Mouse (Mus musculus) left cerebral cortex, postnatal 25 days (tissue): ENCODE measurements around the gene Nle1. TPM values are rescaled to one million over a fixed set of nuclear protein-coding genes. Genes with fewer than 3 reads are reported as not detected.
A peak's percentile ranks its signal among the peaks of the same experiment; 100 is the strongest.

Experiments
- DNase-seq, 2 experiments: peaks; one replicate each; pipeline ENCODE4 v3.0.0; 2022; ENCODE audit warnings: low spot score in 2 of 2, mixed read lengths in 1 of 2
- intact Hi-C: fragments of 180-260 bp; cut with DNase I; formaldehyde crosslinking; loops from one replicate; pipeline ENCODE4 v1.15.1; 2025
- total RNA-seq, 2 experiments: library from RNA; stranded (reverse); gene quantifications; 2 replicates each; pipeline ENCODE4 v1.2.3; 2021

Nle1 gene
- total RNA-seq, 2 experiments from 2014 or later, result 32.3 to 32.8 TPM

DNA sequence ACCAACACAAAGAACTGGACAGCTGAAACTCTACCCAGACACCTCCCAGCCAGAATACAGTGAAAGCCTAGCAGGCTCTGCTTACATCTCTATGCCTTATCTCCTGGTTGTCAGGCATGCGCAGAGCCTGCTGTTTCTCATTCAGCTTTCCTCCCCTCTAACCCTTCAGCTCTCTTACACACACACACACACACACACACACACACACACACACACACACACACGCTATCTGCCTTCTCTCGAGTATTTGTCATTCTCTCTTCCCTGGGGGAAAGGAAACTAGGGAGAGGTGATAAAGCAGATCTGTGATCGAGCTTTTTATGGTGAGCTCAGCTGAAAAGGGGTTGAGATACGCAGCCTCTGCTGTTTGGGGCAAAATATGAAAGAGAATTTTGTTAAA lies 33.3 kb downstream of the Nle1 start:
- intact Hi-C loops, result loop anchor here (5.0 kb wide), 1 partner anchor 488 kb away; the partner anchor contains the start of gene Tmem132e
- DNase-seq, result no peak

DNA sequence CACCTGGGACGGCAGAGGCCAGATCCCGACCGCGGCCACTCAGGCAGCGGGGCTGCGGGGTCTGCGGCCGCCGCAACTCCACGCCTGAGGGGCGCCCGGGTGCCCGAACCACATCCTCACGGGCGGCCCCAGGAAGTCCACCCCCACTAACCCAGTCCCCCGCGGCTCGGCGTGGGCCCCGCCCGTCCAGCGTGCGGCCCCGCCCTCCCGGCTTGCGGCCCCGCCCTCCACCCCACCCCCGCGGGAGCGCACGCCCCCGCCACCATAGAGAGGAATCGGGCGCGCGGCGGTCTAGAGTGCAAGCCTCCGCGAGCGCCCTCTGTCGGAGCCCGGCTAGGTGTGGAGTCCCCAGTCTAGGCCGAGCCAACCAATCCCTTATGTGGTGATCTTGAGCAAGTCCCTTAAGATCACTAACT lies 37.2 kb downstream of the Nle1 start, which contains the start of gene Rffl:
Rffl (minus strand) TSS at position 180 of the 416 bp plus-strand sequence.
- DNase-seq, result peak; percentile 93
- intact Hi-C loops, result loop anchor here (1.0 to 5.0 kb wide), 3 partner anchors 37 to 484 kb away; partner anchors contain the start of genes Lig3, Nle1 and Tmem132e

DNA sequence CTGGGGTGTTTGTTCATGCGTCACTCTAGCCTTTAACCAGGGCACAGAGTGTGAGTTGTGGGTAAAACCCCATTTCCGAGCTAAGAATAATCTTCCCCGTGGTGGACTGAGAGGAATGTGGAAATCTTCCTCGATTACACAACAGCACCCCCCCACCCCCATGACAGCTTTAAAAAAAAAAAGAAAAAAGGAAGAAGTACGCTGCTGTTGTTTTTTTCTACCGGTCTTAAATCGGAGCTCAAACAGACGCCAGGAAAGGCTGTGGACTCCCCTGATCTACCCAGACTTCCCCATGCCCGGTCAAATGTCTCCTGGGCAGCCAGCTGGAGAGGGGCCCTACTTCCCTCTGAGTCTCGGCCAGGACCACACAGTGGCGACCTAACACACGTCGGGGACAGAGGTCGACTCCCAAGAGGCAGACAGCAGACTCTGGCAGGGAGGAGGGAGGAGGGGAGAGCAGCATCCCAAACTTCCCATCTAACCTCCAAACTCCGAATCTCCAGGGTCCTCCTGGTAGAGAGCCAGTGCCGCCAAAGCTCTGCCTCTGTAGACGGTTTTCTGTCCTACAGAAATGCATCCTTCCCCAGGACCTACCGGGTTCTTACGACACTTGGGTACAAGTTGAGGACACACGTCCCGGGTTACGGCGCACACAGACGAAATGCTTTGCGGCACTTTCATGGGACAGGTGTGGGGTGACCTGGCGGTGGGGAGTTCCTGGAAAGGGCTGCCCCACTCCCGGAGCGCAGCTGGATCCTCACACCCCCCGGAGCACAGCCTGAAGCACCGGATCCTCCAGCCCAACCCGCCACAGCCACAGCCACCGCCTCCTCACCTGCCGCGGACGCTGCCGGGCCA lies 37.8 kb downstream of the Nle1 start:
- intact Hi-C loops, result loop anchor here (1.0 to 5.0 kb wide), 3 partner anchors 38 to 483 kb away; partner anchors contain the start of genes Lig3, Nle1 and Tmem132e
- peak; percentile 30 to 49 for DNase-seq

DNA sequence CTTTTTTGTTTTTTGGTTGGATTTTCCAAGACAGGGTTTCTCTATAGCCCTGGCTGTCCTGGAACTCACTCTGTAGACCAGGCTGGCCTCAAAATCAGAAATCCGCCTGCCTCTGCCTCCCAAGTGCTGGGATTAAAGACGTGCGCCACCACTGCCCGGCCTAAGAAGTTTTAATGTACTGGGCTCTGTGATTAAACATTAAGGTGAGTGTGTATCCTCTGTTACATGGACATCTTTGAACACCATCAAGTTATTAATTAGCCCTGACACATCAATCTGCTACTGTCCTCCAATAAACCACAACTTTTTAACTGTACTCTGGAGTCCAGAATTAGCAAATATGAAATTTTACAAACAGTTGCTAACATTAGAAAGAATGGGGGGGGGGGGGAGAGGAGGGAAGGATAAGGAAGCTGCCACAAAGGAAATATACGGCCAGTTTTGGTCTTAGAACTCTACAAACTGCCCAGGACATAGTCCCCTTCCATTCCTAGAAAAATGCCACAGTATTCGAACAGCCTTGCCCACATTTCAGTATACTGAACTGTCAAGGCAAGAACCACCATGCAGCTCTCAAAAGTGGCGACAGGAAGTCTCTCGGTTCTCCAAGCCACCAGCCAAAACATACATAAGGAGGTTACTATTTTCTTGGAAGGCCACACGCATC lies 38.6 kb downstream of the Nle1 start:
- no peak for DNase-seq
- intact Hi-C loops, result loop anchor here (2.0 to 5.0 kb wide), 2 partner anchors 89 to 482 kb away; partner anchors contain the start of genes Lig3 and Tmem132e

DNA sequence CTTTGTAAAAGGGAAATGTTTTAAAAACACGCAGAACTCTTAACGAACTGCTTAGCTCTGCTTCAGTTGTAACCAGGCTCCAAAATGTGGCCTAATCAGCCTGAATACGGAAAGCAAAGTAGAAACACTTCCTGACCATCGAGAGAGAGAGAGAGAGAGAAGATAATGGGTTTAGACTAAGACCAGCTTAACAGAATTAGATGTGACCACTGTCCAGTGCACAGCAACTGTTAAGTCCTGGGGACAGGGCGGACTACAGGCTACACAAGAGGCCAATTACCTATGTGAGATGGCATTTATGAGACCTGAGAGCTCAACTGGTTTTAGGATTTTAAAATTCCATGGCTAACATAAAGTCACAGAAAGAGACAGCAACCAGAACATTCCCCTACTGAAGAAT lies 40.3 kb downstream of the Nle1 start:
- intact Hi-C loops, result no loop called here
- DNase-seq, result no peak

DNA sequence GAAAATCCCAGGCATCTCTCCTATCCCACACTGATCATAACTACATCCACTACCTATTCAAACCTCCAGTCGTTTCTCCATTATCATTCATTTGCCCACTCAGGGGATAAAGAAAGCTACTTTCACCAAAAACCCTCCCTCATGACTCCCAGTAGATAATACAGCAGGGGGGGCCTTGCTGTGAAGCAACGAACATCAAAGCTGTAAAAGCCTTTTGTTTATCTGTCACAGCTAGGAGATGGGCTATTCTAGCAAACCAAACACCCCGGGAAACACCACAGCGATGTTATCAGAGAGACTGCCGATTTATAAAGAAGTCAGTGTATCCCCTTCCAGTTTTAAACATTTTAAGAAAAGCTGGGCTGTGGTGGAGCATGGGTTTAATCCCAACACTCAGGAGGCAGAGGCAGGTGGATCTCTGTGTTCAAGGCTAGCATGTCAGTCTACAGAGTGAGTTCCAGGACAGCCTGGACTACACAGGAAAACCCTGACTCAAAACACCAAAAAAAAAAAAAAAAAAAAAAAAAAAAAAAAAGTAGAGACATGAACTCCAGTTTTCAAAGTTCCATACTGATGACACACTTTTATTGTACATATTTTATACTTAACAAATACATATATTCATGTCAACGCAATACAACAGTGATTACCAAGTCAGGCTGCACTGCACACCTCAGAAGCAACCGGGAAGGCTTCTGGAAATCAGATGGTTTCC lies 41.2 kb downstream of the Nle1 start:
- intact Hi-C loops, result no loop called here

DNA sequence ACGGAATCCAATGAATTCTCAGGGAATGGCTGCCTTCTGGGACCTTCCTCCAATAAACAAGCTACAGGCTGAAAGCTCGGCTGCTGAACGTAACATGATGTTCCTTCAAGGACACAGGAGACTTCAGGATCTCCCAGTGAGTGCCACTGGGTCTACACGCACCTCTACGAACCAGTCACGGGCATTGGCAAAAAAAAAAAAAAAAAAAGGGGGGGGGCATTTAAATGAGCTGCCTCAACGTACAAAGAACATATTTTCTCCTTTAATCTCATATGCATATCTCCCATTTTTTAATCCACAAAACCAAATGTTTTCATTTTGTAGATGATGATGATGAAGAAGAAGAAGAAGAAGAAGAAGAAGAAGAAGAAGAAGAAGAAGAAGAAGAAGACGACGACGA lies 42.3 kb downstream of the Nle1 start:
- intact Hi-C loops, result no loop called here

More for the DNA sequence above, 41.2 kb downstream of the Nle1 start:
- DNase-seq, result no peak

DNA sequence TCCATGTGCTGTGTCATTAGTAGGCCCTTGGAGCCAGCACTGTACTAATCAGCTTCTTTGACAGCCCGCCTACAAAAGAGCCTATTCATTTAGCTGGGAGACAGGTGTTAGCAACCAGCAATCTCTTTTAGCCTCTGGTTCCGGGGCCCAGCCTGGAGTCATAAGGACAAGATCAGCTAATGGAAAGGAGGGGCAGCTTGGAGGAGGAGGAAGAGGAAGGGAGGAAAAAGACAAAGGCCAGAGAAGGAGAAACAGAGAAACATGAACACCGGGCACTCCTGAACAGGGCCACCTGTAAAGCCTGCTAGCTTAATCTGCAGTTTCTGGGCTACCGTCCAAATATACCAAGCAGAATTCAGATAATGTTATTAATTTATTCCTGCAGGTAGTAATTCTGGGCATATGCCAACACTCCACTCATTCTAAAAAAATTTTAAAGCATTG lies 44.7 kb downstream of the Nle1 start:
- intact Hi-C loops, result no loop called here
- DNase-seq, result no peak

More for the DNA sequence above, 42.3 kb downstream of the Nle1 start:
- no peak for DNase-seq

DNA sequence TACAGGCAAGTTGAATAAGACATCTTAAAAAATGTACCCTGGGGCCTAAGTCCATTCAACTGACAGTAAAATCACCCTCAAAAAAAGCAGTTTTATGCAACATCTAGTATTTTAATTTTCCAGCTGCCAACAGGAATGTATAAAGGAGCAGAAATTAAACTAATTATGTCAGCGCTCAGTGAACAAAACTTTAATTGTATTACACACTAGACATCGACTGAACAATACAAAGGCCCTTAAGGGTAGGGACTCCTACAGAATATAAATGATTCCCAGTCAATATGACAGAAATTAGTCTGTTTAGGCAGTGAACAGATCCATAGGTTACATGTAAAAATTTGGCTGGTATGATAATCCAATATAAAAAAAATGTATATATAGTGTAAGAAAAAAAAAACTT lies 45.2 kb downstream of the Nle1 start:
- intact Hi-C loops, result no loop called here
- no peak for DNase-seq

DNA sequence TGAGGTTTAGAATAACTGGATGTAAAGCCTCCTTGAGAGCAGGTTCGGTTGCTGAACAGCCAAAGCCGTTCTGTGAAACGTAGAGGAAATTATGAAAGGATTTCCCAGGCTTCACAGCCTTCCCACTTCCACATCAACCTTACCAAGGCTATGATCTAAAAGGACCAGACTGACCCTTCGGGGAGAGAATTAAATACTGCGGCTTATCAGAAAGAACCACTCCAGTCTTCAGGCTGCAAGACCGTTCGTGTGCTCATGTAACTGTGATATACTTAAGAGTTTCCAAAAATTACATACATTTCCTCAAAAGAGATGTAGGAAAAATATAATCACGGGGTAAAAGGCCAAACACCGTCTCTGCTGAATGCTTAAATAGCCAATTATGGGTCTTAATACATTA lies 45.6 kb downstream of the Nle1 start:
- no peak for DNase-seq
- intact Hi-C loops, result no loop called here

DNA sequence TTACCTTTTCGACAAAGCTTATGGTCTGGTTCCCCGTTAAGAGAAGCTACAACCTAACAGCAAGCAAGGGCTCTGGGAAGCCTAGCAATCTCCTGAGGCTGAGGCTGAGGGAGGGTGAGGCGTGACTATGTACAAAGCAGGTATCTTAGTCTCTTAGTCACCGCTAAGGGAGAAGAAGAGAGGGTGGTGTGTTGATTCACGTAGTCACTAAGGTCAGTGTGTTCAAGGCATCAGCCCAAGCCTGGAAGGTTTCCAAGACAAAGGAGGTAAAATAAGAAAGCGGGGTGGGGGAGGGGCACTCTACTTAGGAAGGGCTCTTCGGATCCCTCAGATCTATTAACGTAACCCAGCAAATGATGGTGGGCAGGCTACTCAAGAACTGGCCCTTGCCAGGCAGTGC lies 46.7 kb downstream of the Nle1 start:
- DNase-seq, result no peak
- intact Hi-C loops, result no loop called here

DNA sequence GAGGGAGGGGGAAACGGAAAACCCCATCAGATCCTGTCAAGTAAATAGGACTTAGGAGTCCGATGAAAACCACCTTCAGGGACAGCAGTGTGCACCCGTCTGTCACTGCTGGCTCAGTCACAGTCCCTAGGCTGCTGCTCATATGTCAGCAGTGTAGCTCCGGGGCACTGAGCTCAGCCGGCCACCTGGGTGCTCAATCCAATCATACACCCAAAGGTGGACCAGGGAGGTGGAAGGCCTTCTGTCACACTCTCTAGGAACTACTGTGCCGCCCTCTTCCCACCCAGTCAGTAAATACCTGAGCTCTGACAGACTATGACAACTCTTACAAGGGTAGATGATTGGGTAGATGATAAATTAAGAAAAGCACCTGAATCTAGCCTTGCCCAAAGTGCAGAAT lies 47.5 kb downstream of the Nle1 start:
- DNase-seq, result no peak
- intact Hi-C loops, result no loop called here

DNA sequence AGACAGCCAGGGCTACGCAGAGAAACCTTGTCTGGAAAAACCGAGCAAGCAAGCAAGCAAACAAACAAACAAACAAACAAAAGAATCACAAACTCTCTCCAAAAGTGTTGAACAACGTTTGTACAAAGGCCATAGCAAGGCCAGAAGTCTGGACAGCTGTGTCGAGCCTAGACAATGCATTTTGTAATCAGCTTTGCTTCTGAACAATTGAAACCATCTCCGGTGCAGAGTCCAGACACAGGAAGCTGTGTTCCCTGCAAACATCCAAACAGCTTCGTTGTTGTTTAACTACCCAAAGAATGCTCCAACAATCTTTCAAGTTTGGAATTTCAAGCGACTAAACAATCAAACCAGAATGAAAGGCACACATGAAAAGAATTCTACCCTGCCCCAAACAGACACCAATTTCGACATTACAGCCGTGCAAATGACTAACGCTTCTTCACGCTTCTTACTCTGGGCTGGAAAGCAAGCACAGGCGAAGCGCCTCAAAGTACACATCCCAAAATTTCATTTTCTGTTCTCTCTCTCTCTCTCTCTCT lies 50.8 kb downstream of the Nle1 start:
- peak in 1 of 2 experiments; percentile 11 for DNase-seq
- intact Hi-C loops, result no loop called here

DNA sequence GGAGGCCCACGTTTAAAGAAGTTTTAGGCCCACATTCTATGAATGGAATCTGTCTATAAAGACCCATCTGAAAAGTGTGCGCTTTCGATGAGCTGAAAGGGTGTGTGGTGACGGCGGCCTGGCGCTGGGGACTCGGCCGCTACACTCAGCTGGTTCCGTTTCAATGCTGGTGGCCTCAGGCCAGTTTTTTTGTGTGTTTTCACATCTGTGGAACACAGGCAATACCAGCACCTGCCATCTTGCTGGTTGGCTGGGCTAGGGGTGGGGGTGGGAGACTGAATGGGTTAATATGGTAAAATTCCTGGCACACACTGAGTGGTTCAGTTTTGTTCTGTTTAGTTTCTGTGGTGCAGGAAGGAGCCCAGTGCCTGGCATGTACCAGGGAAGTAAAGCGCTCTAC lies 52.2 kb downstream of the Nle1 start:
- no peak for DNase-seq
- intact Hi-C loops, result no loop called here

DNA sequence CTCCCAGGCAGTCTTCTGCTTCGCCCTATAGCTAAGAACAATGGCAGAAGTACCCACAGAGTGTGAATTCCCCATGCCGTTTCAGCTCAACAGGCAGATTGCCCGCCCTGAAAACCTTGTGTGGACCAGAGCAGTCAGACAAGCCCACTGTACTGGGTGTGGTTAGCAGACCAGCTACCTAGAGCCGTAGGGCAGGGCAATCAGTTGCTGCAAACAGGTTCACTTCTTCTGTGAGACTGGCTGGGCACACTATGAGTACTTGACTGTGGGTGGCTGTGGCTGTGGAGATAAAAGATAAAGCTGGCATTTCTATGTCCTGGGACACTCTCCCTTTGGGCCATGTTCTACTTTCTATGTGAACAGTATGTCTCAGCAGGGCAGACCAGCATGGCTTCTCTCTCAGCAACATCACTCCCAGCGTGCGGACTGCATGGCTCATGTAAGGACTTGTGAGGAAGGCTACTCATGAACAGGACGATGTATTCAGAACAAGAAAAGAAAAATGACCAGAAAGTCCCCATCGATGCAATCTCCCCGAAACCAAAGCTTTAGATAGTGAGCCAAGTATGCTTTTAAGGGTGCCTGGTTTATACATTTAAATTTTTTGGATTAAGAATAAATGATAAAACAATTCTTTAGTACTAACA lies 52.8 kb downstream of the Nle1 start:
- DNase-seq, result no peak
- intact Hi-C loops, result no loop called here

DNA sequence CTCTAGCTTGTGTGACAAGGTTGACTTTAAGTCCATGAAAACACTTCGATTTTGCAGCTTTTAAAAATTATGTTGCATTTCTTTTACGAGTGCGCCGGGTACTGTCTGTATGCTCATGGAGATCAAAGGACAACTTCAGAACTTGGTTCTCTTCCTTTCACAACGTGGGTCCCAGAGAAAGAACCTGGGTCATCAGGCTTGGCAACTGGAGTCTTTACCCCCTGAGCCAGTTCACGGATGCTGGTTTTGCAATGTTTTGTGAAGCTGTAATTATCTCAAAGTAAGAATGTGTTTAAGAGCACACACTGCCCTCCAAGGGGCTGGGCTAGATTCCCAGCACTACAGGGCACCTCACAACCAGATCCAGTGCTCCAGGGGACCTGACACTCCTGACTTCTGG lies 54.1 kb downstream of the Nle1 start:
- intact Hi-C loops, result no loop called here
- DNase-seq, result no peak

DNA sequence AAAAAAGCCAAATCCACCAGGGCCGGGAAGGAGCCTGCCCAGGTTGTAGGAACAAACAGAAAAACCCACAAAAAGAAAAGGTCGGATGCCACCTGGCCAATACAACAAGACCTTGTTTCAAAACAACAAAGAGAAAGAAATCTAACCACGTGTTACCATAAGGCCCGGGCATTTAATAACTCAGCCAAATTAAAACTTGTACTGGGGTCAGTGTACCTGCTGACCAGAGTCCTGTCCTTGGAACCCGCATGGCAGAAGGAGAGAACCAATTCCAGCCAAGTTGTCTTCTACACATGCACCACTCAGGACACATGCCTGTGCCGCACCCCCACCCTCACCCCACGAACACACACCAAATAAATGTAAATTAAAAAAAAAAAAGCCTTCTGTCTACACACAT lies 55.3 kb downstream of the Nle1 start:
- no peak for DNase-seq
- intact Hi-C loops, result no loop called here

DNA sequence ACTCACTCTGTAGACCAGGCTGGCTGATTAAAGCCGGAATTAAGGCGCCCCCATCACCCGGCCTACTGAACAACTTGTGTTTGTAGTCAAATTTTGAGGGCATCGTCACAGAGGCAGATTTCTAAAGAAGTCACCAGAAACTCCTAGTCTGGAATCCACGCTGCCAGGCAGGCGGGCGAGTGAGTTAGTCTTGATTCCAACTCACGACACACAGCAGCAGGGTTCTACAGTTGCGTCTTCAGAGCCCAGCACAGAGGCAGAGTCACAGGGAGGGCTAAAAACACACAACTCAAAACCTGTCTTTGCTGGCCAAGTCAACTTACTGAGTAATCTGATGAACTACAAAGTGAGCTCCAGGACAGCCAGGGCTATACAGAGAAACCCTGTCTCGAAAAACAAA lies 55.7 kb downstream of the Nle1 start:
- DNase-seq, result no peak
- intact Hi-C loops, result no loop called here

DNA sequence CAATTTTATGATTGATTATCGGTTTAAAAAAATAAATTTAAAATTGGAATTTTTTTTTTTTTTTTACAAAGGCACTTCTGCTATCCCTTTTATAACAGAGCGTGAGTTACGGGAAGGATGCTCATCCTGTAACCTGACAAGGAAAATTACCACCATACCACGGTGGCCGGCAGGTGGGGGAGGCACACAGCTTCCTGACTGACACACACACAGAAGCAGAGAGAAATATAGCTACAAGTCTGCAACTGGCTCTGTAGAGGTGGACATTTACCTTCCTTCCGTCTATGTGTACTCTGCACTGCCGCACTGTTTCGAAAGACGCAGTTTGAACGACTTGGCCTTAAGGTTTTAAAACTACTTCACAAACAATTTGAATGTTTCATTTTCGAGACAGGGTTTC lies 56.1 kb downstream of the Nle1 start:
- intact Hi-C loops, result no loop called here

More for the DNA sequence above, 56.1 kb downstream of the Nle1 start:
- DNase-seq, result no peak
